Mouse (Mus musculus): Measurements from ENCODE around the gene Arl10. TPM values are rescaled to one million over a fixed set of nuclear protein-coding genes. Genes with fewer than 3 reads are reported as not detected.
A peak's percentile ranks its signal among the peaks of the same experiment; 100 is the strongest.

The Arl10 gene
- polyA plus RNA-seq, 1 experiment: 30.8 TPM

DNA sequence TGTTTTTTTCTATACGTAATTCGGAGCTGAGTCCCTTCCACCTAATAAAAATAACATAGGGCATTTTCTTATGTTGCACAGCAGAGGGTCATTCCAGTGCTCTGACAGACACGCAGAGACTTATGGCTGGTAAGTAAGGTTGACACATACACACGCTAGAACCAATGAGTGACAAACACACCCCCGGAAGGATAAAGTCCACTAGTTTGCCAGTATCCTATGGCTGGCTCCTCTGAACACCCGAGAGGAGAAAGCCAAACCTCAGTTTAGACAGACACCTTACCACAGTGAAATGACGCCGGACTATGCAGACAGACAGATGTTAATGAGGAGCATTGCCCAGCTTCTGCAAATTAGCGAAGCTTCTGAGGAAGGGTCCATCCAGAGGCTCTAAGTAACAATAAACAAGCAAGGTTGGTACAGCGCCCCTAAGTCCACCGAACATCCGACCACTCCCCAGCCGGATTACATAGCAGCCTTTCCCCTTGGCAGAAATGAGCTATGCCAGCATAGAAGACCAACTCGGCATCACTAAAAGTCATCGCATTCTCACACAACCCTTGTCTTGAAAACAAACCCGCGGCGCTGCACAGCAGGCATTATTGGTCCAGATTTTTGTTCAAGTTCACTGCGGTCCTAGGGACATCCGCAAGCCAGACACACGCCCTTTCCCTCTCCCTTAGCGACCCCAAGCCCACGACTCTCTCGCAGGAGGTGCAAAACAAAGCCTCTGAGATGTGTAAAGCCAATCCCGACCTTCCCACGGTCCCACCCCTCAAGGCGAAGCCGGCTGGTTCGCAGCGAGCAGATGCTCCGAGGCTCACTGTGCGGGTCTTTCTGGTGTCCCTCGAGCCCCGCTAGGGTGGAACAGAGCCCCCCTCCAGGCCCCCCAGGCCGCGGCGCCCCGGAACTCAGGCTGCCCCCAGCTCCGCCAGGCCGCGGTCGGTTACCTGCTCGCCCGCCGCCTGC is 10.3 kb upstream of the Arl10 start:
- TF ChIP-seq CTCF (IDR thresholded peaks at IDR 0.05; ENCODE audit: insufficient read depth, low read length): no peak
- no peak for TF ChIP-seq POLR2A (IDR thresholded peaks at IDR 0.05; ENCODE audit: borderline replicate concordance, extremely low read depth, low read depth, low read length)
- Histone ChIP-seq H3K4me1 (ENCODE audit: control insufficient read depth, insufficient read depth, low read length) (peaks cover 10% of the 10 kb centered on the region), H3K4me3 (replicated peaks; ENCODE audit: extremely low read depth, low read depth, low read length) (peak overlapping the region; percentile 59)
- 10% methylated on average over 45 of the region's 45 CpGs for WGBS
- no peak for DNase-seq

DNA sequence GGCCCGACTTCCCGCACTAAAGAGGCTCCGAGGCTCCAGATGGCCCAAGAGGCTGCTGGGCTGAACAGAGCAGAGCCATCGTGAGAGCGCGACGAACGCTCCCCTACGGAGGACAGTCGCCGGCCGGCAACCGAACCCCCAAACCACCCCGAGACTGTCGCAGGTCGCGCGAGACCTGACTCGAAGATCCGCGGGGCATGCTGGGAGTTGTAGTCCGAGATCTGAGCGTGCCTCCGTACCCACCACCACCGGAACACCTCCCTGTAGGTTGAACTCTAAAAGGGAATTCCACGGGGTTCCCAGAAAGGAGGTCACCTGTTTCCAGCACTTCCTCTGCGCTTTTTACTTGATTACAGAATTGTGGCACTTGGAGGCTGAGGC is 9.6 kb upstream of the Arl10 start, which contains the start of gene 4833439L19Rik:
TSS of gene 4833439L19Rik (minus strand) at position 235 of the 381 bp plus-strand sequence.
- peak within 1 kb of the TSS; percentile 59 for H3K4me3 ChIP-seq (replicated peaks; ENCODE audit: extremely low read depth, low read depth, low read length)
- DNase-seq: peak; percentile 97
- under 1% methylated on average over 27 of the region's 27 CpGs for WGBS
- no peak for TF ChIP-seq CTCF (IDR thresholded peaks at IDR 0.05; ENCODE audit: insufficient read depth, low read length)
- peak; percentile 92 for TF ChIP-seq POLR2A (IDR thresholded peaks at IDR 0.05; ENCODE audit: borderline replicate concordance, extremely low read depth, low read depth, low read length)
- H3K4me1 ChIP-seq (ENCODE audit: control insufficient read depth, insufficient read depth, low read length): peaks cover 10% of the 10 kb centered on the region

DNA sequence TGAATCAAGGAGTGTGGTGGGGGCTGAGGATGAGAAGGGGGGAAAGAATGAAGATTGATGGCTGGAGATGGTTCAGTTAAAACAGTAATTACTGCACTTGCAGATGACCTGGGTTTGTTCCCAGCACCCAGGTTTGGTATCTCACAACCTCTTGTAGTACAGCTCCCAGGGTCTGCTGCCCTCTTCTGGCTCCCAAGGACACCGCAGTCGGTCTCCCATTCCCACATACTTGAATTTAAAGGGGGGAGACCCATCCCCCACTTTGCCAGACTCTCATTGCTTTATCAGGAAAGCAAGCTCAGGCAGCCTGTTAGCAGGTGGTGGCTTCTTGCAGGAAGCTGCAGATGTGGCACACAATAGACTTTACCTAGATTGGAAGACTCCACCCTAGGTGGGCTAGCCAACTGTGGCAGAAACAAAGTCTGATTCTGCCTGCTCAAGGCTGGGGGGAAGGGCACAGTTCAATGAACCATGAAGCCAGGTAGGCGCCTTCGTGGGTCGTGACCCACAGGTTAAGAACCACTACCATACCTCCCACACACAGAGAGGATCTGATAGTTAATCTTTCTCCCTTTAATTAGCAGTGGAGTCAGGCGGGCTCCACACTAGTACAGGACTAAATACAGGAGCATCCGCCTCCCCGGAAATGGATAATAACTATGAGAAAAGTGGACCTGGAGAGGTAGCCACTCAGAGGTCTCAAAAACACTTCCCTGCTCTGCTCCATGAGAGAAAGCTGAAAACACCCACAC is 9.0 kb upstream of the Arl10 start:
- H3K4me1 ChIP-seq (ENCODE audit: control insufficient read depth, insufficient read depth, low read length): peaks cover 10% of the 10 kb centered on the region
- H3K4me3 ChIP-seq (replicated peaks; ENCODE audit: extremely low read depth, low read depth, low read length): peak overlapping the region; percentile 59
- 51% methylated on average over 8 of the region's 8 CpGs for WGBS
- DNase-seq: peak; percentile 51
- TF ChIP-seq CTCF (IDR thresholded peaks at IDR 0.05; ENCODE audit: insufficient read depth, low read length) (peak; percentile 63), POLR2A (IDR thresholded peaks at IDR 0.05; ENCODE audit: borderline replicate concordance, extremely low read depth, low read depth, low read length) (no peak)

DNA sequence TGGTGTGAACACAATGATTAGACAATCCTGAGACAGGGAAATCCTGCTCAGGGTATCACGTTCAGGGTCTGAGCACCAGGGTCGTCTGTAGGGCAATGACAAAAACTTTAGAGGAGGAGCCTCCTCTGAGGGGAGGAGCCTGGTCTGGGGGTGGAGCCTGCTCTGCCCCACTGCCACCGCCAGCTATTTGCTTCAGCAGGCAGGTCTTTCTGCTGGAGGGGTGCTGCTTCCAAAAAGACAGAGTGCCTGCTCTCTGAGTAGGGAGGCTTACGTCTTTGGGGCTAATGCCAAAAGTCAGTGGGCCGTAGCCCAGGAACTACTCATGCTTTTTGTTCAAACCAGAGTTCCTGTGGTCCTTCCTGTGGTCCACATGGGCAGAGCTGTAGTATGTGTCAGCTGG is 6.4 kb upstream of the Arl10 start:
- 48% methylated on average over 5 of the region's 5 CpGs for WGBS
- no peak overlapping the region for H3K4me3 ChIP-seq (replicated peaks; ENCODE audit: extremely low read depth, low read depth, low read length)
- DNase-seq: no peak

DNA sequence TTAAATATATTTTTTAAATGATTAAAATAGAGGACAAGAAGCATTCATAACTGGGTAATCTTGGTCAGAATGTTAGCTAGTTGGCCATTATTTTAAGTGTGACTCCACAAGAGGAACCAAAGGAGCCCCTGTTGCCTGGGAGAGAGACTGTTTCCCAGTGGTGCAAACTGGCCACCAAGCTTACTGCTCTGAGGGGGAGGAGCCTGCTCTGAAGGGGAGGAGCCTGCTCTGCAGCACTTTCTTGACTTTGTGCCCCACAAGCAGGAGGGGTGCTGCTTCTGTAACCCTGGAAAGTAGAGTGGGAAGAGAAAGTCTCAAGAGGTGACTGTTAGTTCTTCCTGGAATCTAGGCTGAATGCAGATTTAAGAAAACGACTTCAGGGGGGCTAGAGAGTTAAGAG is 5.5 kb upstream of the Arl10 start:
- 43% methylated on average over 1 of the region's 1 CpGs for WGBS

More for the DNA sequence above, 6.4 kb upstream of the Arl10 start:
- peaks cover 7% of the 10 kb centered on the region for H3K4me1 ChIP-seq (ENCODE audit: control insufficient read depth, insufficient read depth, low read length)
- no peak for TF ChIP-seq POLR2A (IDR thresholded peaks at IDR 0.05; ENCODE audit: borderline replicate concordance, extremely low read depth, low read depth, low read length)
- TF ChIP-seq CTCF (IDR thresholded peaks at IDR 0.05; ENCODE audit: insufficient read depth, low read length): no peak

DNA sequence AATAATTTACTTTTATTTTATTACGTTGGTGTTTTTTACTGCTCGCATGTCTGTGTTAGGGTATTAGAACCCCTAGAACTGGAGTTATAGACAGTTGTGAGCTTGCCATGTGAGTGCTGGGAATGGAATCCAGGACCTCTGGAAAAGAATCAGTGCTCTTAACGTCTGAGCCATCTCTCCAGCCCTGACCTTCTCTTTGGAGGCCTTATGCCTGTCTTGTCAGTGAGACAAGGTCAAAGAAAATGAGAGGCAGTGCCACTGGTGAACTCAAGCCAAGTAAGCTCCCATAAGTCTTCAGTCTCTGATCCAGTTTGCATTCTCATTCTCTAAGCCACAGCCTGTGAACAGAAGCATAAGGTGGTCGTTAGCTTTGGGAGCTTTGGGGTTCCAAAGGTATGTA is 4.1 kb upstream of the Arl10 start:
- no peak for DNase-seq
- H3K4me1 ChIP-seq (ENCODE audit: control insufficient read depth, insufficient read depth, low read length): peaks cover 4% of the 10 kb centered on the region; the same call in 1 of the 2 replicates
- 72% methylated on average over 4 of the region's 4 CpGs for WGBS
- TF ChIP-seq CTCF (IDR thresholded peaks at IDR 0.05; ENCODE audit: insufficient read depth, low read length) (no peak), POLR2A (IDR thresholded peaks at IDR 0.05; ENCODE audit: borderline replicate concordance, extremely low read depth, low read depth, low read length) (no peak)
- H3K4me3 ChIP-seq (replicated peaks; ENCODE audit: extremely low read depth, low read depth, low read length): no peak overlapping the region

More for the DNA sequence above, 5.5 kb upstream of the Arl10 start:
- no peak overlapping the region for H3K4me3 ChIP-seq (replicated peaks; ENCODE audit: extremely low read depth, low read depth, low read length)
- no peak for TF ChIP-seq CTCF (IDR thresholded peaks at IDR 0.05; ENCODE audit: insufficient read depth, low read length)
- TF ChIP-seq POLR2A (IDR thresholded peaks at IDR 0.05; ENCODE audit: borderline replicate concordance, extremely low read depth, low read depth, low read length): no peak
- peaks cover 2% of the 10 kb centered on the region; the same call in 1 of the 2 replicates for H3K4me1 ChIP-seq (ENCODE audit: control insufficient read depth, insufficient read depth, low read length)
- no peak for DNase-seq

DNA sequence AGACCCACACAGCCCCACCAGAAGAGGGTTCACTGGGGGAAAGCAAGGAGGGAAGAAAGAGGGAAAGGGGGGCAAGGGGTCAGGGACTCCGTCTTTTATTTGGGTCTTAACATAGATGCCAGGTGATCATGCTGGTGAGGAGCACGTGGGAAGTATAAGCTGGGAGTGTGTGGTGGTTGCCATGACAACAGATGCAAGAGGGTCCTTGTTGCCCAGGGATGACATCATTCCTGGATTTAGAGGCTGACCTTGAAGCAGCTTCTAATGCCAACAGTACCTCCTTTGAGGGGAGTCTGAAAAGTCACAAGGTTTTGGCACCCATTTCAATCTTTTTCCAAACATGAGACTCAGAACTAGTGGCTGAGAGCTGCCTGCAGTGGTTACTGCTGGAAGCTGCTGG is 3.2 kb upstream of the Arl10 start:
- WGBS: 35% methylated on average over 2 of the region's 2 CpGs
- Histone ChIP-seq H3K4me3 (replicated peaks; ENCODE audit: extremely low read depth, low read depth, low read length) (no peak overlapping the region), H3K4me1 (ENCODE audit: control insufficient read depth, insufficient read depth, low read length) (peaks cover 4% of the 10 kb centered on the region; the same call in 1 of the 2 replicates)
- no peak for DNase-seq
- TF ChIP-seq POLR2A (IDR thresholded peaks at IDR 0.05; ENCODE audit: borderline replicate concordance, extremely low read depth, low read depth, low read length) (no peak), CTCF (IDR thresholded peaks at IDR 0.05; ENCODE audit: insufficient read depth, low read length) (no peak)

DNA sequence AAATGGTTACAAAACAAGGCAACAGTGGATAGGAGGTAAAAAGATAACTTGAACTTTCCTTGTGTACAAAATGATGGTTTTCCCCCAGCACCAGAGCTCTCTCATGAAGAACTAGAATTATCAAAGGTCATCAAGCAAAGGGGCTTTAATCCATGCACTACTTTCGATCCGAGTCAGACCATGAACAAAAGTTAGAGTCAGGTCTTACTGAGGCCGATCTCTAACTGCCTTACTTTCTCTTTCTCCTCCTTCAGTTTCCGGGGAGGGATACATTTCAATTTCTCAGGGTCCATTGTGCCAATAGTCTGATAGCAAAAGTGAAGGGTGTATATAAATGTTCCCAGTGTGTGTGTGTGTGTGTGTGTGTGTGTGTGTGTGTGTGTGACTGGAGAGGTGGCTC is 2.2 kb upstream of the Arl10 start:
- no peak overlapping the region for H3K4me3 ChIP-seq (replicated peaks; ENCODE audit: extremely low read depth, low read depth, low read length)
- WGBS: 81% methylated on average over 4 of the region's 4 CpGs

DNA sequence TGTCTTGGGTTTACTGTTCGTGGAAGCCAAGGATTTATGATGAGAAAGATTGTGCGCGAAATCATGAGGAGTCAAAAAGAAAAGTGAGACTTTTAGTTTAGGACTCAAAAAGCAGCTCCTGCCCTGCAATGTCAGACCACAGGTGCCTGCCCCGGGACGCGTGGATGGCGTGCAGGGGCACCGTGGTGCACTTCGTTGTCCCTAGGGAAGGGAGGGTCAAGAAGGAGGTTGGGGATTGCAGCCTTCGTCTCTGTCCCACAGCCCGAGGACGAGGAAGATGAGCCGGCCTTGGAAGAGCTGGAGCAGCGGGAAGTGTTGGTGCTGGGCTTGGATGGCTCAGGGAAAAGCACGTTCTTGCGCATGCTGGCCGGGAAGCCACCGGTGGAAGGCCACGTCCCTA is 674 bp downstream of the Arl10 start:
- DNase-seq: peak; percentile 39
- TF ChIP-seq POLR2A (IDR thresholded peaks at IDR 0.05; ENCODE audit: borderline replicate concordance, extremely low read depth, low read depth, low read length): no peak
- no peak for TF ChIP-seq CTCF (IDR thresholded peaks at IDR 0.05; ENCODE audit: insufficient read depth, low read length)
- 4% methylated on average over 19 of the region's 19 CpGs for WGBS
- Histone ChIP-seq H3K4me1 (ENCODE audit: control insufficient read depth, insufficient read depth, low read length) (peaks cover 4% of the 10 kb centered on the region; the same call in 1 of the 2 replicates), H3K4me3 (replicated peaks; ENCODE audit: extremely low read depth, low read depth, low read length) (peak overlapping the region; percentile 72)

More for the DNA sequence above, 2.2 kb upstream of the Arl10 start:
- H3K4me1 ChIP-seq (ENCODE audit: control insufficient read depth, insufficient read depth, low read length): peaks cover 4% of the 10 kb centered on the region; the same call in 1 of the 2 replicates
- DNase-seq: no peak
- TF ChIP-seq CTCF (IDR thresholded peaks at IDR 0.05; ENCODE audit: insufficient read depth, low read length) (no peak), POLR2A (IDR thresholded peaks at IDR 0.05; ENCODE audit: borderline replicate concordance, extremely low read depth, low read depth, low read length) (no peak)
